Mouse (Mus musculus) NIH3T3 (cell line): ENCODE results near the gene Tdp2.
"Not testable (repeated sequence)": the region's sequence is repeated elsewhere in the genome, so short reads cannot be mapped to it uniquely, and the experiment has no call there.

Experiments
- DNase-seq: peaks from one replicate; pipeline ENCODE4 v3.0.0-alpha.2; 2012; ENCODE audit warnings: low read depth

Gene Tdp2

DNA sequence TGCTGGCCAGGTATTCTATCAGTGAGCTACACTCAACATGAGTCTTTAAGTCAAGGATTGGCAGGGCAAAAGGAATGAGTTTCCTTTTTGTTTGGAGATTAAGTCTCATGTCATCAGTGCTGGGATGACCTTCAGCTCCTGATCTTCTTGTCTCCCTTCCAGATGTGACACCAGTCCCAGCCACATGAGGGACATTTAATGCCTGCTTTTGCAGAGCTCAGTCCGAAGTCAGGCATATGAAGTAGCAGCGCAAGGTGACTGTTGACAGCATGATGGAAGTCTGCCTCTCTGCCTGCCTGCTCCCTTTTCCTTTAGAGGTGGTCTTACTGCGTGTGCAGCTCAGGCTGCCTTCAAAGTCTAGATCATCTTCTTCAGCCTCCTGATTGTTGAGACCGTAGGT is 6.8 kb upstream of the Tdp2 start:
- no peak for DNase-seq

DNA sequence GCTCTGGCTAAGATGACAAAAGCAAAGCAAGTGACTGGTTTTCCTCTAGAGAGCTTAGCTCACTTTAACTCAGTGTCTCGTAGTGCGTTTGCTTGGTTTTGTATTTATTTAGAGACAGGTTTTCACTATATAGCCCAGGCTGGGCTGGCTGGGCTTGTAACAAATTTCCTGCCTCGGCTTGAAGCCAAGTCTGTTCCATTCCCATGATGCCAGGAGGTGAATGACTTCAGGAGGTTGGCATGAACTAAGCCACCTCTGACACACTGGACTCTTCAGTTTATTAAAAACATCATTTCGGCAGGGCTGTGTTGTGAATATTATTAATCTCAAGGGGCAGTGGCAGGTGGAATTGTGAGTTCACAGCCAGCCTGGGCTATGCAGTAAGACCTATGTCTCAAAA is 5.9 kb upstream of the Tdp2 start:
- peak; percentile 40 for DNase-seq

DNA sequence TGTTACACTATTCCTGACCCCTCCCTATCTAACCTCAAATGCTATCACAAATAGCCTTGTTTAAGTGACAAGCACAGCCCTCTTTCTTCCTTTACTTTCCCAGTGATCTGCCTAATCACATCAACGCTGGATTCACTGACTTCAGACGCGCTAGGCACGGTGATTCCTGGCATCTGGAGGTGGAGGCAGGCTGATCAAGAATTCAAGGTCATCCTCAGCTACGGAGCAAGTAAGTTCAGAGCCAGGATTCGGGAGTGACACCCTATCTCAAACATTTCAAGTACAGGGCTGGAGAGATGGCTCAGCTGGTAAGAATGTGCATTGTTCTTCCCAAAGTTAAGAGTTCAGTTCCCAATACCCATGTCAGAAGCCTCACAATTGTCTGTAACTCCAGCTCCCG is 5.4 kb upstream of the Tdp2 start:
- no peak for DNase-seq

DNA sequence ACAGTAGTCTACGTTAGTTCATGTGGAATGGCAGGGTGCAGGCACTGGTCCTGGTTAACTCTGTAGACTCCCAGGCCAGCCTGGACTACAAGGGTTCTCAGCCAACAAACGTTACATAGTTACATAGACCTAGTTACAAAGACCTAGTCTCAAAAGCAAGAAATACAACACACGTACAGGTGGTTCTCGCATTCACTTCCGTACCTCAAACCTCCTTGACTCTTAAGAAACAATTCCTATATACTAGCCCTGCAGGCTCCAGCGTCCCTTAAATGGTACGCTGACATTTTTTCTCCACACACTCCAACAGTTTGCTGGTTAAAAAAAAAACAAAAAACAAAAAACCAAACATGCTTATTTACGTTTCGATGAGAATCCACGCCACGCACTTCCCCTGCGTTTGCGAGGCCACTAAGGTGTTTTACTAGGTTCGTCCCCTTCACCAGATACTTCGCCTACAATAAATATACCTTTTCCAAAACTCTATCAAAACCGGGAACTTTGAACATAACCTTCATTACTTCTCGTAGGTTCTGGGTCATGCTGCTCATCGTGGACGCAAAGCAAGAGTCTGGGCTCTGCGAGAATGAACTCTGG is 625 bp upstream of the Tdp2 start:
- DNase-seq = peak; percentile 19

DNA sequence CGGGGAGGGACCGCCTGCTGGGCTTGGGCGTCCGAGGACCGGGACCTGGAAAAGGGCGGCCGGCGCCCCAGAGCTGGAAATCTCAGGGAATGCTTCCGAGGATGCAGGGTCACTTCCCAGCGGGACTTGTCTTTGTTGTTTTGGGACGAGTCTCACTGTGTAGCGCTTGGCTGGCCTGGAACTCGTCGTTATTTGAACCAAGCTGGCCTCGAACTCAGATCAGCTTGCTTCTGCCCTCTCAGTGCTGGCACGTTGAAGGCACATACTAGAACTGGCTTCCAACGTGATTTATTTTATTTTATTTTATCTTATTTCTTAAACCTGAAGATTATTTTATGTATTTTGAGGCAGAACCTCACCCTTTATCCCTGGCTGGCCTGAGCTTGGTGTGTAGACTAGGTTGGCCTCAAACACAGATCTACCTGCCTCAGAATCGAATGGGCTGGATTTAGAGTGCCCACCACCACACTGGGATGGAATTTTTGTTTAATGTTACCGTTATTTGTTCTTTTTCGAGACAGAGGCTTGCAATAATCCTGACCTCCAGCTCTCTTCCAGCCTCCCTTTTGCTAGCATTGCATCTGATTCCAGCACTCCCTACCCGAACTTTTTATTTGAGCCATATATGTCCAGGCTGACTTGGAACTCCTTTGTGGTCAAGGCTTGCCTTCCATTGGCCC is 792 bp downstream of the Tdp2 start:
- peak; percentile 27 for DNase-seq

DNA sequence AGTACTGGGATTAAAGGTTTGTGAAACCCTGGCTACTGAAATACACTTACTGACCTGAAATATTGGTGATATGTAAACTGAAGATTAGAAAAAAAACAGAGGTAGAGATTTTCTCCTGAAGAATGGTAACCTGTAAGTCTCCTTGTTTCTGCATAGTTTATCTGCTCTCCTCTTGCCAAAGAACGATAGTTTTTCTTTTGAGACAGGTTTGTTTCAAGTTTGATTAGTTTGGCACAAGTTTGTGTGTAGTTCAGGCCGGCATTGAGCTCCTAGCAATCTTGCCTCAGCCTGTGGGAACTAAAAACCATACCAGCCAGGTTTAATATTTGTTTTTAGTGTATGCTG is 1.3 kb downstream of the Tdp2 start:
- DNase-seq = no peak

DNA sequence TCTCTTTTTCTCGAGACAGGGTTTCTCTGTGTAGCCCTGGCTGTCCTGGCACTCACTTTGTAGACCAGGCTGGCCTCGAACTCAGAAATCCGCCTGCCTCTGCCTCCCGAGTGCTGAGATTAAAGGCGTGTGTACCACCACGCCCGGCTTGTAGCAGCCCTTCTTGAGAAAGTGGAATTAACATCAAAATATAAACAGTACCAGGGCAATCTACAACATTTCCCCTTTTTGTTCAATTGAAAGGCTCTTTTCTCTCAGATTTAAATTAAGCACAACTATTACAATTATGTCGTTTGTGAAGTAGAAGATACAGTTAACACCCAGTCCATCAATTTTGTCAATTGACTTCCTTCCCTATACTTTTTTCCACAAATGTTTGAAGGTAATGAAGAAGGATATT is 6.3 kb downstream of the Tdp2 start:
- not testable (repeated sequence) for DNase-seq

DNA sequence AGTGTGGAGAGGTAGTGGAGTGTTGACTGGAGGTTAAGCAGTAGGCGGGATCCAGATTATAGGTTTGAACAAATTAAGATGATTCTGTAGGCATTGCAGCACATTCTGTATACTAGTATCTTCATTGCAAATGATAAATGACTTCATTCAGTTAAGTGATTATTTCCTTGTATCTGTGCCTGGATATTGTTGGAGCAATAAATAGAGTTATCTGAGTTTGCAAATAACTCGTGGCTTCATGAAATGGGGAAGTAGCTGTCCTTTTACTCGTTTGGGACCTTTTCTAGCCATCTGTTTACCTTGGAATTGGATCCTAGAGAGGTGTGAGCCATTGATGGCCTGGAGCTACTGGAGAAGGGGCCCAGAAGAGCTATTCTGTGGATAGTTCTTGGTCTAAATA is 8.4 kb downstream of the Tdp2 start:
- DNase-seq = no peak

DNA sequence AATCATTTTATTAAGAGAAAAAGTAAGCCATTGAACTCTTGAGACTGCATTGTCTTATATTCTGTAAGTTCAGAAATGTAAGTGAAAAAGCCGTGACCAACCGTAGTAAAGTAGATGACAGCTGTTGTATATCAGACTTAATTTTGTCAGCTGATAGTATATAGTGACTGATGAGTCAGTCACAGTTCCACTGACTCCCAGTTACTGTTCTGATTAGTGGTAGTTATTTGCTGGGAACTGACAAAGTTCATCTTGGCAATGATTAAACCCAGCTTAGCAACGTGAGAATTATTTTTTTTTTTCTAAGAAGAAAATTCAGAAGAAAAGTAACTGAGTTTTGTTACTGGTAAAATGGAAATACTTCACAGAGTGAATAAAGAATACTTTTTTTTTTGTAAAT is 10.2 kb downstream of the Tdp2 start:
- DNase-seq = no peak

DNA sequence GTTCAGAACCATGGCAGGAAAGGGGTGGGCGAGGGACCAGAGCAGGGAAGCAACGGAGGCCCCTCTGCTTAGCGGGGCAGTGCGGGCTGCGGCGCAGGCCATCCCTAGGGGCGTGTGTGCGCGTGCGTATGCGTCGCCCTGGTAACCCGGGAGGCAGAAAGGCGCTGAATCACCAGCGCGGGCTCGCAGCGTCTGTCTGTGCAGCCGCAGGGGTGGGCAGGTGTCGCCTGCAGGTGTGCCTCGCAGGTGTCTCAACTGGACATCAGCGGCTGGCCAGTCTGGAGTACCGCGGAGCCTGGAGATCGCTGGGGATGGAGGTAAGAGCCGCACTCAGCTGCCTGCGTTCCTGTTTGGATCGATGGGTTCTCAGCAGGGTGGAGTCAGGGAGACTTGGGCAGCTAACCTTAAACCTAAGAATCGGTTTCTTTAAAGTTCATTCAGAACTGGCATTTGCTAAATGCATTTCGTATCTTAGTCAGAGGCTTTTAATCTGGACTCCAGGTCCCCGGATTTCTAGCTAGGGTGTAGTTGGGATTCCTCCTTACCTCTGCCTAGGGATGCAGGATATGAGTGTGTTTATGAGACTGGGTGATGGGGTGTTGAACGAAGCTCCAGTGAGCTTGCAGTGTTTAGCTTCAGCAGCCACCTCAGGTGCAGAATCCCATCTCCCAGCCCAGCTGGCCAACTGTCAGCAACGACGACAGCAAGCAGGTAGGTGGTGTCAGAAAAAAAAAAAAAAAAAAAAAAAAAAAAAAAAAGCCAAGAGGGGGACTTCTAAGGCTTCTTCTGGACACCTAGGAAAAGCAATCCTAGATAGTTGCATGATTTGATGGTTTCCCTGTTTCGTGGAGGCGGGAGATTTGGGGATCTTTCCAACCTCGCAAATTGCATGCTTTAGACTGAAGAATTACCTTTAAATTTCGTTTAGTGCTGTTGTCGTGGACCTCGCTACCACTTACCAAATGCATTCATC is 13.8 kb downstream of the Tdp2 start, which contains the start of gene D130043K22Rik:
D130043K22Rik (plus strand) TSS at position 153 of the 973 bp plus-strand sequence.
- no peak for DNase-seq

DNA sequence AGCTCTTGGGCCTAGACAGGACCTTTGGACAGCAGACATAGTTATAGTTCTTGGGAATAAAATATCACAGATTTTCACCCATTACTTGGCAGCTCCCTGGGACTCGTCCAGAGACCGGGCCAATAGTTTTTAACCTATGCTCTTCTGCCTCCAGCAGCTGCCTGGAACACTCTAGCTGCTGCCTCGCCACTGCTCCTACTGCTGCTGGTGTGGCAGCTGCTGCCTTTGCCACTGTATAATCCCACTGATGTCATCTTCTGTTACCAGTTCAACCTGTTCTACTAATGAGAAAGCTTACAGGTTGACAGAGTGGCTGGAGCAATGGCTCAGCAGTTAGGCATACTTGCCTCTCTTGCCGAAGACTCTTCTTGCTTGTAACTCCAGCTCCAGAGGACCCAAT is 17.8 kb downstream of the Tdp2 start:
- DNase-seq = no peak

DNA sequence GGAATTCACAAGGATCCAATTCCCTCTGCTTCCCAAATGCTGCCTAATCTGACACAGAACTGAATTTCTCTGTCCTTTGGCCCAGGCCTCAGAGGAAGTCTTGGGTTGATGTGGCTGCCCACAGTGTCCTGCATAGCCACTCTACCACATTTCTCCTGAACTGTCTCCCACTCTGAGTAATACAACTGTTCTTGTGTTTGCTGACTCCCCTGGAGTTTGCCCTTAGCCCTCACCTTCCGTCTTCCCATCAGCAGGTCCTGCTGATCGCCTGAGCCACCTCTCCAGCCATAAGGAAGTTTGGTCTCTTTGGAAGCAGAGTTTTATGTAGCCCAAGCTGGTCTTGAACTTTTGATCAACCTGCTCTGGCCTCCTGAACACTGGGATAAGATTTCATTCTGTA is 20.5 kb downstream of the Tdp2 start:
- no peak for DNase-seq

DNA sequence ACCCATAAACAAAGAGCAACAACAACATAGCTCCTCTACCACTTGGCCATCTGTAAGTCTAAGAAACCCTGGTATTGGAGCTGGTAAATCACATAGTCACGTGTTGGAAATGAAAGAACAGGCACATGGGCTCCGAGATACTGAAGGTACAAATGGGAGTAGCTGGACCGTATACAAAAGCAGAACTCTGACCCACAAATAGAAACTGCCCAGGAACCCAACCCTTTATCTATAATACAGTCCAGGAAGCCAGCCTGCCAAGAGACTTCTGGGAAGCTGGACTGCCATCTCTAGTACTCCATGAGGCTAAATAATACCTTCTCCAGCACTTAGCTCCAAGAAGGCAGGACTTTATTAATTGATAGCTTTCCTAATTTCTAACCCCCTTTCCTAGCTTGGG is 21.1 kb downstream of the Tdp2 start:
- no peak for DNase-seq

DNA sequence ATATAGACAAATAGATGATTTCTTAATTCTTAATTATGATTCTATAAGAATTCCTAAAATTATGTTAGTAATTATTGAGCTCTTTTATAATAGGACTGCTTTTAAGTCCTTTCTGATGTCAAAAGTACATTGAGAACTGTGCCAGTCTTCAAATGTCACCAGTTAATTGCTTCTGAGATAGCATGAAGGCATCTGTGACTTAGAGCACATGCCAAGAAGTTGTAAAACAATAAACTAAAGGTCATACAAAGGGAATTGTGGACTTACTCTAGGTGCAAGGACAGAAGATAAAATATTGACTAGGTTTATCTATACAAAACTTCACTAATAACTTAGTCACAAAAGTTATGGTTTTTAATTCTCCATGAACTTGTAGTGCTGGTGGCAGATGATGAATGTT is 27.6 kb downstream of the Tdp2 start:
- no peak for DNase-seq

DNA sequence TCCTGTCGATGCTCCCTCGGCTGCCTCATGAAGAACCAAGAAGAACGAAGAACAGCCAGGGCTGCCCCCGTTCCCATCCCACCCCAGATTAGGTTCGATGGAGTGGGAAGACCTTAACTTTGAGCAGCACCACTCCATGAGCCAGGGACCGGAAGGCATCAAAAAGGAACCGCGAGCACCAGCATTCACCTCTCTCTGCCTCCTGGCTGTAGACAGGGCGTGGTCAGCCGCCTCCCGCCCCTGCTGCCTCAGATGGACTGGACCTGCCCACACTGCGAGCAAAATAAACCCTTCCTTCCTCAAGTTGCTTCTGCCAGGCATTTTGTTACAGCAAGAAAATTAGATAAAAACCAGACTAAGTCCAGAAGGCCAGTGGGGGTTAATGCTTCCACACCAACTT is 29.6 kb downstream of the Tdp2 start:
- DNase-seq = no peak

DNA sequence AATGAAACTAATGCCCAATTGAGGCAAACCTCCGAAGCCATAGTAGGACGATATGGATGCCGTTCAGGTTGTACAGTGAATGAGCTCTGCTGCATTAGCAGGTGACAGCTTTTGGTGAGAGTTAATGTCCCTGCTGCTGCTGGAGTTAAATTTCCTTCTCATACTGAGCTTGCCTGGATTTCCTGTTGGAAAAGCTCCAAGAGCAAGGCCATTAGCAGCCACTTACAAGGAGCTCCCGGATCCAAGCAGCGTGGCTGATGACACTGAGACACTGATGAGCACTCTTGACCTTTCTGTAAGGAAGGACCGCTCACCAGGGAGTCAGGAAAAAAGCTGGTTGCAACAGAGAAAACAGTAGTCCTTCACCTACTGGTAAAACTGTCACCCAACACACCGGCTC is 30.5 kb downstream of the Tdp2 start:
- DNase-seq = no peak

DNA sequence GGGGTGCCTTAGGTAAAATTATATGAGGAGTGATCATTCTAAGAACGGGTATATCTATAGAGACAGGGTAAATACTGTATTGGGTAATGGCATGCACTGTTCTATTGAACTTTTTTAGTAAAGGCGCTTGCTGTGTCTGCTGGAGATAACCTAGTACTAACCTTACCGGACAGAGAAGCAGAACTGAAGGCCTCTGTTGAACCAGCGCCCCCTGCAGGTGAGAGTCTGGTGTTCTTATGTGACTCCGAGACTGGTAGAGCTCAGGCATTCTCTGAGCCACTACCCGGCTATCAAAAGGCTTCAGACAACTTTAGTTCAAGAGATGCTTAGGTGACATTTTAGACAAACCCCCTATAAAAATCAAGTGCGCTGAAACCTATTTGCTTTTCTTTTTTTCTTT is 31.0 kb downstream of the Tdp2 start:
- DNase-seq = peak; percentile 53

DNA sequence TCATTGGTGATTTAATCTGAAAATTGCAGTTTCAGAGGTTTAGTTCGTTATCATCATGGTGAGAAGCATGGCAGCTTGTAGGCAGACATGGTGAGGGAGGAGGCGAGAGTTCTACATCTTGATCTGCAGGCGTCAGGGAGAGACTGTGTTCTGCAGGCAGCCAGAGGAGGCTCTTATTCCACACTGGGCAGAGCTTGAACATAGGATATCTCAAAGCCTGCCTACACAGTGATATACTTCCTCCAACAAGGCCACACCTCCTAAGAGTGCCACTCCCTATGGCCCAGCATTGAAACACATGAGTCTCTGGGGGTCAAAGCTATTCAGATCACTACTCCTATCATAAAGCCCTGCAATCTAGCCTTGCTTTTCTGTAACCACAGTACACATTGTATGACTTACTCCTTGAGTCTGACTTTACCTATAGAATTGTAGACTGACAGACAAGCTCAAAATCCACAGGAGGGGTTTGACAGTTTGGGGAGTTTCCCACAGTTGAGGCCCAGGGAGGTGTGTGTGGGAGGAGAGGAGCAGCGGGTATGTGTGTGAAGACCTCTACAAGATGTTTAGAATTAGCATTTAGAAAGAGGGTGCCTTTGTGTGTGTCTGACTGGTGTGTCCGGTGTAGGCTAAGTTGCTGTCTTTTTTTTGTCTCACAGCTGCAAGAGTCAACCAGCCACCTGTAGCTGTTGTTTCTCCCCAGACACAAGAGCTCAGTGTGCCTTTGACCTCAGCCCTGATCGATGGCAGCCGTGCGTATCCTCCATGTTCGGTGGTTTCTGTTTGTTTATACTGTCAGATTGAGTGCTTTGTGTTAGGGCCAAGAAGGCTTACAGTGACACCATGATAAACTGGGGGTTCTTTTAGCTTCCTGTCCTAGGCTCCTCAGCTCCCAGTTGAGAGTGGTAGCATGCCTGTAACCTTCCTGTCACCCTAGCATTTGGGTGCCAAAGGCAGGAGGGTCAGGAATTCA is 35.2 kb downstream of the Tdp2 start:
- DNase-seq = no peak

DNA sequence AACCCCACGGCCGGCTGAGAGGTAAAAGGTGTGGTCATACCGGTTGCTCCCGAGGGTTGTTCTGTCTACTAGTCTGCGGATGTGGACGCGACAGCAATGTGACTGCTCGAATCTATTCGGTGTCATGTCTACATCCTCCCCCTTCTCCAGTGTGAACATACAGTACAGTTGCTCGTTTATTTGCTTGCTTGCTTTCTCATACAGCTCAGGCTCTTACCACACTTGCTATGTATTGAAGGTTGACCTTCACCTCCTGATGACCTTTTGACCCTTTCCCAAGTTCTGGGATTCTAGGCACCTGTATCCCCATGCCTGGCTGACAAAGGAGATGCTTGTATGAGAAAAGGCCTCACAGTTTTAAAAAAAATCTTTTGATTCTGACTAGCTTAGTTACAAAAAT is 36.3 kb downstream of the Tdp2 start:
- no peak for DNase-seq

DNA sequence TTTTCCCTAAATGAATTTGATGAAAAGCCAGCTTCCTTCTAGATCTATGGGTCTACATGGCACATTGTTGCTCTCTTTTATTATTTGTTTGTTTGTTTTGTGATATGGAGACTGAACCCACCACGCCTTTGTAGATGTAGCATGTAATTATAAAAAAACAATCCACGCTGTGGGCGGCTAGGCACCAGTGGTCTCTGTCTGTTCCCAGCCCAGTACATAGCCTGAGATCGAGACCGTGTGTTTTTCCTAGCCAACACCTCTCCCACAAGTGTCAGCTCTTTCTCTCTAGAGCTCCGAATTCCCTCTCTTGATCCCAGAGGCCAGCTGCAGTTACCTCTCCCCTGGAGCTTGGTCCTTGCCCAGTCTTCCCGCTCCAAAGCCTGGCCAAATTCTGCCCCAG is 36.8 kb downstream of the Tdp2 start:
- no peak for DNase-seq

DNA sequence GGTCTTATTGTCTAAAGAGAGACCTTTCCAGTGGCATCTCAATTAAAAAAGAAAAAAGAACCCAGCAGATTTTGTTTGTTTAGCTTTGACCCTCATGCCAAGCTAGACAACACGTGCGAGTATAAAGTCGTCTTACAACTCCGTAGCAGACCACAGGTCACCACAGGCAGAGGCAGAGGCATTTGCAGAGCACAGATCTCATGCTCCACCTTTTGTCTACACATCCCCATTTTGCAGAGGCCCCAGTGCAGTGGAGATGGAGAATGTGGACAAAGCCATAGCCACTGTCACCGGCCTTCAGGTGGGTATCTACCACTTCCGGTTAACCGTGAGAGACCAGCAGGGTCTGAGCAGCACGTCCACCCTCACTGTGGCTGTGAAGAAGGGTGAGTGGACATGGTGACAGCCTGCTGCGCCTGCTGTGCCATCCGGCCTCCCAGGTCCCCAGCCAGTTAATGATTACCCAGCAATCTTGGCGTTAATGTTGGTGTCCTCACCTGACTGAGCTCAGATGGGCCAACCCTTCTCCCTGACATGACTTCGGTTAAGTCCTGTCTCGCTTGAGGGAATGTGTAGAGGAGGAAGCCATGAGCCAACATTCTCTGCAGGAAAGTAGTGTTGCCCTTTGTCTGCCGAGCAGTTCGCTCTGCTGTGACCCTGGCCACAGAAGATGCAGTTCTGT is 48.0 kb downstream of the Tdp2 start:
- DNase-seq = no peak
